Mouse (Mus musculus) spleen, adult 2 months (tissue): Measurements from ENCODE around the gene Dph3.

ENCODE experiments used
- CTCF ChIP-seq: fragments of 200-500 bp; IDR thresholded peaks from 2 replicates; pipeline ENCODE4 v1.5.1; 2011; ENCODE audit warnings: mild to moderate bottlenecking, inconsistent platforms; ENCODE audit not compliant: insufficient read depth, insufficient read length, insufficient replicate concordance; ENCODE audit errors: extremely low read depth
- POLR2A ChIP-seq: fragments of 200-500 bp; IDR thresholded peaks from 2 replicates; pipeline ENCODE4 v1.6.1; 2011; ENCODE audit warnings: low read depth, low read length, inconsistent platforms

DNA sequence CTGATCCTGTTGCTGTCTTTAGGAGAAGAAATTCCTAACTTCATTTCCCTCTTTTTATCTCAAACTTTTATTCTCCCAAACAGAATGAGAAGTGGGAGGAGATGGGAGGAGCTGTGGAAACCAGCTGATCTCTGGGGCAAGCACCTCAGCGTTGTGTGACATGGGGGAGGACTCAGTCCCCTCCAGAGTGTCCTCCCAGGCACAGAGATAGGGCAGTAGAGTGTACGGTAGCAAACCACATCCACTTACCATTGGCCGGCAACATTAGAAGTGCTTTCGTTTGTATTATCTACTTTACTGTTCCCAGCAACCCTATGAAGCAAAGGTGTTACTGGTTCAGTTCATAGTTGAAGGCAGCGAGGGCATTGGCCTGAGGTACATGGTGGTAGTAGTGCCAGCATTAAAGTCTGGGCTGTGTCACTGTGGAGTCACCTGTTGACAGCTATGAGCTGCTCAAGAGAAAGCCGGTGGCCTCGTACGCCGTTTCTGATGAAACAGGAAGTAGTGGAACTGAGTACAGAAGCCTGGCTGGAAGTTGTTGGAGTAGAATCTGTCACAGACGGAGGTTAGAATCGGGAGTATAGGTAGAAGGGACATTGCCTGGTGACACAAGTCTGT lies 8.1 kb upstream of the Dph3 start:
- TF ChIP-seq CTCF (no peak), POLR2A (no peak)
